Mouse (Mus musculus): ENCODE measurements around the gene Prrc2b.

- TF ChIP-seq CTCF (IDR thresholded peaks at IDR 0.05; ENCODE audit: extremely low read depth, insufficient read depth, insufficient read length, insufficient replicate concordance) (no peak), POLR2A (IDR thresholded peaks at IDR 0.05; ENCODE audit: low read depth, low read length) (no peak)
Measured at GRCm38 (mm10) chr2:32164503-32164902, 13.6 kb downstream of the Prrc2b start.

All from spleen, adult 2 months (tissue).